11 mouse cellular contexts compared by ENCODE assay signal in the genomic region with DNA sequence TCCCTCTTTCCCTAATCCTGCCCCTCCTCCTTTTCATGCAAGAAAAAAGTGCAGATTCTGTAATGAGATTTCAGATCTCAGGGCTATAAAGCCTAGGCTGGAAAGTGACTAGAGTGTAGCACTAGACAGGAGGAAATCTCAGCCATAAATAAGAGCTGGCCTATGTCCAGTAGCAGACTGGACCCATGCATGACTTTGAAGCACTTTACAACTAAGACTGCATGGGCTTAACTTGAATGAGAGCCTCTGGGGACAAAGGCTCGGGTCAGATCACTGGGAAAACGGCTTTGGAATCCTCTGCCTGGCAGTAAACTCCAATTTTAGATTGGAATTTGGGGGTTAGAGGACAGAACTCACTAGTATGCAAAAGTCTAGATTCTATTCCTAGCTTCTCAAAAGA.
DNase-seq lines count a peak whose midpoint lies in the region.
"Had no signal": no experiment of that assay in that cellular context is flagged by ENCODE, and none has a peak within 500 bp of the region (broad histone marks: within the 10 kb centered on the region; RNA-seq: fewer than 3 reads in every experiment).

No protein-coding gene starts in this region.

- peak; percentile 16 to 45 for DNase-seq in heart, adult 18-20 months
- no peak for DNase-seq in heart, postnatal 4 days
- peak; percentile 11 for DNase-seq in lung, postnatal 10 days
- DNase-seq in lung, postnatal 25 days (ENCODE audit: low spot score): no peak
- peak; percentile 65 for DNase-seq in kidney, postnatal 10 days
- no peak for DNase-seq in Muller cell, postnatal 12 days (ENCODE audit: inconsistent ontology term)
- no peak for DNase-seq in adrenal gland, postnatal 14 days
- DNase-seq: adrenal gland, postnatal 36 days; cerebellum, adult 8-10 months; gastrocnemius, postnatal 36 days; thymus, postnatal 4 days had no signal

Comparison
In these comparisons a context has a peak if more than half of its experiments do, and no peak if none do; other contexts are left out.
1. DNase-seq: peak in heart, adult 18-20 months (2 of 2), lung, postnatal 10 days (single experiment) and kidney, postnatal 10 days (single experiment); none in heart, postnatal 4 days (single experiment), lung, postnatal 25 days (single experiment), Muller cell, postnatal 12 days (single experiment) and adrenal gland, postnatal 14 days (single experiment).